Mouse (Mus musculus) MEL (cell line): ENCODE measurements around the gene Nek8.

Experiments used
- CTCF ChIP-seq, 3 experiments: IDR thresholded peaks in 2 of 3; conservative IDR thresholded peaks in 1 of 3; 2 replicates each; pipeline ENCODE4 v1.5.1; 2011 to 2012; ENCODE audit warnings: low read length in 3 of 3, low read depth in 2 of 3, mild to moderate bottlenecking in 2 of 3, improper control_type of control experiment in 1 of 3, inconsistent platforms in 1 of 3, mixed read lengths in 1 of 3, moderate library complexity in 1 of 3; ENCODE audit not compliant: control insufficient read depth in 1 of 3, insufficient read depth in 1 of 3, poor library complexity in 1 of 3, severe bottlenecking in 1 of 3
- MAZ ChIP-seq: IDR thresholded peaks from 2 replicates; pipeline ENCODE4 v1.6.1; 2012; ENCODE audit warnings: low read depth, mild to moderate bottlenecking, inconsistent platforms, low read length, improper control_type of control experiment
- POLR2A ChIP-seq, 2 experiments: IDR thresholded peaks; 2 replicates each; pipeline ENCODE4 v1.6.1; 2011 to 2012; ENCODE audit warnings: low read length in 2 of 2, mild to moderate bottlenecking in 2 of 2, control low read depth in 1 of 2, improper control_type of control experiment in 1 of 2, low read depth in 1 of 2, moderate library complexity in 1 of 2; ENCODE audit not compliant: control insufficient read depth in 1 of 2, insufficient read depth in 1 of 2, poor library complexity in 1 of 2
- TCF12 ChIP-seq: IDR thresholded peaks from 2 replicates; pipeline ENCODE4 v1.6.1; 2014; ENCODE audit warnings: low read depth, mild to moderate bottlenecking, inconsistent platforms, low read length, improper control_type of control experiment, moderate library complexity

DNA sequence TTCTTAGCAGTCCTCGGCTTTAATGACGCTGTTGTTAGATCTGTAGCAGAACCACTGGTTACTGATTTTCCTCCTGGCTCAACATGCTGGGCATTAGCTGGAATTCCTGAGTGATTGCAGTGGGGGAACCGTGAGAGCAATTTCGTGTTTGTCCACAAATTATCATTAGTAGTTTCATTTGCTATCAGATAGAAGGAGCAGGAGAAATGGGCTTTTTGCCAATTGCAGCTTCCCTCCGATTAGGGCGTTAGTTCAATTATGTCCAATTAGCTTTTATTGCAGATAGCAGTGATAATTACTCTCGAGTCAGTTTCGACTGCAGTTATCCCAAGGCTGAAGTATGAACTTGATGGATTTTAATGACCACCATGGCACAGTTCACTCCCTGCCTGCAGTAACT lies 47.0 kb downstream of the Nek8 start:
- TF ChIP-seq CTCF (IDR thresholded peaks at IDR 0.05 in 2 of 3, conservative IDR thresholded peaks at IDR 0.05 in 1 of 3; ENCODE audit: control insufficient read depth in 1 of 3, insufficient read depth in 1 of 3, low read depth in 2 of 3, low read length in 3 of 3, poor library complexity in 1 of 3, severe bottlenecking in 1 of 3) (no peak), POLR2A (IDR thresholded peaks at IDR 0.05; ENCODE audit: control insufficient read depth in 1 of 2, insufficient read depth in 1 of 2, low read depth in 1 of 2, low read length in 2 of 2, poor library complexity in 1 of 2) (no peak), MAZ (no peak), TCF12 (0 out of 2 replicates have a peak, but pooled peaks have one; percentile 41)
